Mouse (Mus musculus): ENCODE data around the gene Rit1. TPM values are rescaled to one million over a fixed set of nuclear protein-coding genes. Genes with fewer than 3 reads are reported as not detected.

Rit1 gene
- polyA plus RNA-seq, 1 experiment from 2014 or later, result 41.7 TPM

DNA sequence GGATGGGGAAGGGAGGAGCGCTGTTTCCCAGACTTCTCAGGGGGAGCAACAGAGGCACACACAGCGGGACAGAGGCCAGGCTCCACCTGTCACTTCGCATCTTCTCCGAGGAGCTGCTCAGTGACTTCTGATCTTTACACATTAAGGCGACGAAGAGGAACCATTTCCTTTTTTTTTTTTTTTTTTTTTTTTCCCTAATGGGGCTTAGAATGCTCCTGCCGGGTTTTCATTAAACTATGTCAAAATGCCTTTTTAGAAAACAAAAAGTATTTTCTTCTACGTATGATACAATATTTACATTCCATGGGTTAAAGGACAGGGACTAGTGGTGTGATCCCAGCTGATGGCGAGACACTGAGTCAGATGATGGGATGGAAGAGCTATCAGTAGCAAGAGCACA lies 28.9 kb downstream of the Rit1 start:
- Histone ChIP-seq H3K4me3 (ENCODE audit: low read depth, low read length) (no peak overlapping the region), H3K4me1 (ENCODE audit: control insufficient read depth, insufficient read depth, low read length) (no peaks in the 10 kb centered on the region), H3K27me3 (ENCODE audit: control insufficient read depth, insufficient read depth, low read length) (no peaks in the 10 kb centered on the region), H3K27ac (replicated peaks; ENCODE audit: low read depth, low read length) (no peak overlapping the region), H3K9me3 (replicated peaks; ENCODE audit: control insufficient read depth, low read length) (peaks cover 6% of the 10 kb centered on the region; the same call in 1 of the 2 replicates), H3K4me2 (ENCODE audit: low read depth, low read length) (no peak overlapping the region), H3K9ac (replicated peaks; ENCODE audit: low read length) (no peak overlapping the region), H3K36me3 (replicated peaks; ENCODE audit: control insufficient read depth, insufficient read depth, low read depth, low read length) (peaks cover 25% of the 10 kb centered on the region)
- WGBS, result 95% methylated on average over 9 of the region's 9 CpGs
- DNase-seq (ENCODE audit: low spot score), result no peak
- ATAC-seq (replicated peaks; ENCODE audit: insufficient number of reproducible peaks, low FRiP score, low TSS enrichment, low read depth), result no peak

DNA sequence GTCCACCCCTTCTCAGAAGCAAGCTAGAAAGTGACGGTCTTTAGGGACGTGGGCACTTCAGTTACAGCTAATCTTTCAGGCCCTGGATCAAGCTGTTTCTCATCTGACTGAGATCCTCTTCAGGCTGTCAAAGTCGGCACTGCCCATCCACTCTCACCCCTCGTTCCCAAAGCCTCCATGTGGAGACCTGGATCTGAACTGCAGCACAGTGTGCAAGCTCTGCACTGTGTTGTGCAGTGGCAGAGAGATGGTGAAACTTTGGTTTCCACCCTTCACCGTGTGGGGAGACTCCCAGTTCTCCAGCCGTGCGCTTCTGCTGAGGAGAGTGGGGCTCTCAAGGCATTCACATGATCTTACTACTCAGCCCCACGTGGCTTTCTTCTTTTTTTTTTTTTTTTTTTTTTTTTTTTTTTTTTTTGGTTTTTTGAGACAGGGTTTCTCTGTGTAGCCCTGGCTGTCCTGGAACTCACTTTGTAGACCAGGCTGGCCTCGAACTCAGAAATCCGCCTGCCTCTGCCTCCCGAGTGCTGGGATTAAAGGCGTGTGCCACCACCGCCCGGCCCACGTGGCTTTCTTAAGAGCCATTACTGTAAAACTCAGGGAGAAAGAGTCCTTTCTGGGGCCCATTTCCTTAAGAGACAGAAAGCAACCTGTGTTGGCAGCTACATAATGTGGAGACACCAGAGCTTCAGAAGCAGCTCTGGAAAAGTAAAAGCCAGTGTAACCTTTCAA lies 29.7 kb downstream of the Rit1 start:
- Histone ChIP-seq H3K36me3 (replicated peaks; ENCODE audit: control insufficient read depth, insufficient read depth, low read depth, low read length) (peaks cover 25% of the 10 kb centered on the region), H3K9me3 (replicated peaks; ENCODE audit: control insufficient read depth, low read length) (peaks cover 6% of the 10 kb centered on the region; the same call in 1 of the 2 replicates), H3K4me1 (ENCODE audit: control insufficient read depth, insufficient read depth, low read length) (no peaks in the 10 kb centered on the region), H3K4me2 (ENCODE audit: low read depth, low read length) (no peak overlapping the region), H3K9ac (replicated peaks; ENCODE audit: low read length) (no peak overlapping the region), H3K27me3 (ENCODE audit: control insufficient read depth, insufficient read depth, low read length) (no peaks in the 10 kb centered on the region), H3K27ac (replicated peaks; ENCODE audit: low read depth, low read length) (no peak overlapping the region), H3K4me3 (ENCODE audit: low read depth, low read length) (no peak overlapping the region)
- WGBS, result 95% methylated on average over 15 of the region's 15 CpGs
- DNase-seq (ENCODE audit: low spot score) (no peak), ATAC-seq (replicated peaks; ENCODE audit: insufficient number of reproducible peaks, low FRiP score, low TSS enrichment, low read depth) (no peak)

DNA sequence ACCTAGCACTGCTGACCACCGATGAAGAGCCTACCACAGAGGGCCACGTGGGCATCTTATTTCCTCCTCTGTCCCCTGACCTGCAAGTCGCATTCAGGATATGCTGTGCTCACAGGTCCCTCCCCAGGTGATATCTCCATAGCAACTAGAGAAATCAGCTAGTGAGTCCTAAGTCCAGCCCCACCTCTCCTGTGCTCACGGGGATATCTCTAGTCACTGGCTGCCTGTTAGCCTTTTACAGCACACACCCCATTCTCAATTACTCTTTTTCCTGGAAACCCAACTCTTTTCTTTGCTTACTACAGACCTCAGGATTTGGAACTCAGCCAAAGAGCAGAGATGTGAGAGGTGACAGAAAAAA lies 30.2 kb downstream of the Rit1 start:
- H3K9ac ChIP-seq (replicated peaks; ENCODE audit: low read length), result no peak overlapping the region
- ATAC-seq (replicated peaks; ENCODE audit: insufficient number of reproducible peaks, low FRiP score, low TSS enrichment, low read depth) (no peak), DNase-seq (ENCODE audit: low spot score) (no peak)
- H3K36me3 ChIP-seq (replicated peaks; ENCODE audit: control insufficient read depth, insufficient read depth, low read depth, low read length), result peaks cover 25% of the 10 kb centered on the region
- no peaks in the 10 kb centered on the region for H3K27me3 ChIP-seq (ENCODE audit: control insufficient read depth, insufficient read depth, low read length)
- WGBS, result 95% methylated on average over 4 of the region's 4 CpGs
- H3K4me2 ChIP-seq (ENCODE audit: low read depth, low read length), result no peak overlapping the region
- H3K27ac ChIP-seq (replicated peaks; ENCODE audit: low read depth, low read length), result no peak overlapping the region
- H3K9me3 ChIP-seq (replicated peaks; ENCODE audit: control insufficient read depth, low read length), result peaks cover 6% of the 10 kb centered on the region; the same call in 1 of the 2 replicates
- no peaks in the 10 kb centered on the region for H3K4me1 ChIP-seq (ENCODE audit: control insufficient read depth, insufficient read depth, low read length)
- H3K4me3 ChIP-seq (ENCODE audit: low read depth, low read length), result no peak overlapping the region

DNA sequence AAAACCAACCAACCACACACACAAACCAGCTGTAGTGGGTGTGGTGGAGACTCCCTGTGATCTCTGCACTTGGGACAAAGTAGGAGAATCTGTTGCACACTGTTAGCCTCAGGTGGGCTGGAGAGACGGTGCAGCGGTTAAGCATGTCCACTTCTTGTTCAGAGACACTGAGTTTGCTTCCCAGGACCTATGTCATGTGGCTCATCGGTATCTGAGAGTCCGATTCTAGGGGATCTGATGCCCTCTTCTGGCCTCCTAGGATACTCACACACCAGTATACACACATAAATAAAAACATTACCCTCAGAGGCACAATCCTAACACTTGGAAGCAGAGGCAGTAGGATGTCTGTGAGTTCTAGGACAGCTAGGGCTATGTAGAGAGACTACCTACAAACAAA lies 37.6 kb downstream of the Rit1 start:
- H3K4me3 ChIP-seq (ENCODE audit: low read depth, low read length), result no peak overlapping the region
- H3K27ac ChIP-seq (replicated peaks; ENCODE audit: low read depth, low read length), result no peak overlapping the region
- H3K4me1 ChIP-seq (ENCODE audit: control insufficient read depth, insufficient read depth, low read length), result no peaks in the 10 kb centered on the region
- WGBS, result 77% methylated on average over 4 of the region's 4 CpGs
- H3K27me3 ChIP-seq (ENCODE audit: control insufficient read depth, insufficient read depth, low read length), result no peaks in the 10 kb centered on the region
- H3K36me3 ChIP-seq (replicated peaks; ENCODE audit: control insufficient read depth, insufficient read depth, low read depth, low read length), result no peaks in the 10 kb centered on the region
- DNase-seq (ENCODE audit: low spot score) (no peak), ATAC-seq (replicated peaks; ENCODE audit: insufficient number of reproducible peaks, low FRiP score, low TSS enrichment, low read depth) (no peak)
- no peak overlapping the region for H3K4me2 ChIP-seq (ENCODE audit: low read depth, low read length)
- H3K9ac ChIP-seq (replicated peaks; ENCODE audit: low read length), result no peak overlapping the region
- H3K9me3 ChIP-seq (replicated peaks; ENCODE audit: control insufficient read depth, low read length), result no peaks in the 10 kb centered on the region

DNA sequence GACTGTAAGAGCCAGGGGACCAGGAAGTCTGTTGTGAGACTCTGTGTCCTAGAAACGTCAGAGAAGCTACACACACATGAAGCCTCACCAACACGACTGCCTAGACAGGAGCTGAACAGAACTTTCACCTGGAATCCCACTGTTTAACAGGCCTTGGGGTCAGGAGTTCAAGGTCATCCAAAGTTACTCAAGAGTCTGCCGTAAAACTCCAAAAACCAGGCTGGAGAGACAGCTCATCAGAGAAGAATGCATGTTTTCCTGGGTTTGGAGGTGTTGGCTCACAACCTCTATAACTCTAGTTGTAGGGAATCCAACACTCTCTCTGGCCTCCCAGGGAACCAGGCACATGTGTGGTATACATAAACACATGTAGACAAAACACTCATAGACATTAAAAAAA lies 38.9 kb downstream of the Rit1 start:
- ATAC-seq (replicated peaks; ENCODE audit: insufficient number of reproducible peaks, low FRiP score, low TSS enrichment, low read depth) (no peak), DNase-seq (ENCODE audit: low spot score) (no peak)
- Histone ChIP-seq H3K36me3 (replicated peaks; ENCODE audit: control insufficient read depth, insufficient read depth, low read depth, low read length) (no peaks in the 10 kb centered on the region; the same call in 1 of the 2 replicates), H3K9me3 (replicated peaks; ENCODE audit: control insufficient read depth, low read length) (no peaks in the 10 kb centered on the region), H3K27me3 (ENCODE audit: control insufficient read depth, insufficient read depth, low read length) (no peaks in the 10 kb centered on the region), H3K27ac (replicated peaks; ENCODE audit: low read depth, low read length) (no peak overlapping the region), H3K4me2 (ENCODE audit: low read depth, low read length) (no peak overlapping the region), H3K4me1 (ENCODE audit: control insufficient read depth, insufficient read depth, low read length) (no peaks in the 10 kb centered on the region), H3K4me3 (ENCODE audit: low read depth, low read length) (no peak overlapping the region), H3K9ac (replicated peaks; ENCODE audit: low read length) (no peak overlapping the region)
- WGBS, result 62% methylated on average over 3 of the region's 3 CpGs

DNA sequence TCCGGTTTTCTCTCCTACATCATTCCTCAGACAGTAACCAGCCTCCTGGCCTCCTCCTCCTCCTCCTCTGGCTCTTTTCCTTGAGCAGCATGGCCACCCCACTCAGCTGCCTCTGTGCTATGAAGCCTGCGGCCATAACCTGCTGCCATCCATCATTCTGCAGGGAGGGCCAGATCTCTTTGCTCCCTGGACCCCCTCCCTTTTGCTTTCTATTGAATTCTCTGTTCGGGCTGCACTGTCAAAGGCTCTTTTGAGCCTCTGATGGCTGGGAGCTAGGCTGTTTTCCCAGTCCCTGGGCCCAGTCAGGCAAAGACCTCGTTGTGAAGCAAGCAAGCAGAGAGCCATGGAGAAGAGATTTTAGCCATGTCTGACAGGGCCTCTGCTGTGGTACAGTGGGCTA lies 39.6 kb downstream of the Rit1 start:
- no peaks in the 10 kb centered on the region for H3K27me3 ChIP-seq (ENCODE audit: control insufficient read depth, insufficient read depth, low read length)
- no peak overlapping the region; the same call in 1 of the 2 replicates for H3K9ac ChIP-seq (replicated peaks; ENCODE audit: low read length)
- no peak overlapping the region for H3K4me2 ChIP-seq (ENCODE audit: low read depth, low read length)
- H3K9me3 ChIP-seq (replicated peaks; ENCODE audit: control insufficient read depth, low read length), result no peaks in the 10 kb centered on the region
- no peak overlapping the region for H3K4me3 ChIP-seq (ENCODE audit: low read depth, low read length)
- ATAC-seq (replicated peaks; ENCODE audit: insufficient number of reproducible peaks, low FRiP score, low TSS enrichment, low read depth) (no peak), DNase-seq (ENCODE audit: low spot score) (no peak)
- no peaks in the 10 kb centered on the region for H3K4me1 ChIP-seq (ENCODE audit: control insufficient read depth, insufficient read depth, low read length)
- no peak overlapping the region for H3K27ac ChIP-seq (replicated peaks; ENCODE audit: low read depth, low read length)
- 51% methylated on average over 4 of the region's 4 CpGs for WGBS
- peaks cover under 1% of the 10 kb centered on the region for H3K36me3 ChIP-seq (replicated peaks; ENCODE audit: control insufficient read depth, insufficient read depth, low read depth, low read length)

DNA sequence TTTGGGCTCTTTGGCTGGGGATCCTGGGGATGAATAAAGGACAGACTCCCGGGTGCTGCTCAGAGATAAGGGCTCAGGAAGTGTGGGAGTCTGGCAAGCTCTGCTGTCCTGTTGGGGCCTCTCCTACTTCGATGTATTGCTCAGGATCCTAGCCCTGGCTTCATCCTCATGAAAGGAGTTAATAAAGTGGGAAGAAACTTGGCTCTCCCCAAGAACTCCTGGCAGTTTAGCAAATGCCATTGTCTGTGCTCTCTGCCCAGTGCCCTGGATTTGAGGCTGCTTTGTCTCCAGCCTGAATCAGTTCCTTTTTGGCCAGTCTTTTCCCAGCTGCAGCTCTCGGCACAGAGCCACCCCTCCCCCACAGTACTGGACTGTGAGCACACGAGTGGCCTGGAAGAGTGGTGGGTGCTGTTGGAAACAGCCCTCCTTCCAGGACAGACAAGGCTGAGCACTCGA lies 41.4 kb downstream of the Rit1 start:
- Histone ChIP-seq H3K36me3 (replicated peaks; ENCODE audit: control insufficient read depth, insufficient read depth, low read depth, low read length) (peaks cover 9% of the 10 kb centered on the region), H3K4me3 (ENCODE audit: low read depth, low read length) (no peak overlapping the region), H3K4me2 (ENCODE audit: low read depth, low read length) (no peak overlapping the region), H3K27me3 (ENCODE audit: control insufficient read depth, insufficient read depth, low read length) (no peaks in the 10 kb centered on the region), H3K27ac (replicated peaks; ENCODE audit: low read depth, low read length) (0 out of 2 replicates have a peak overlapping the region, but pooled peaks have one; percentile 28), H3K9me3 (replicated peaks; ENCODE audit: control insufficient read depth, low read length) (no peaks in the 10 kb centered on the region), H3K9ac (replicated peaks; ENCODE audit: low read length) (peak overlapping the region; percentile 23), H3K4me1 (ENCODE audit: control insufficient read depth, insufficient read depth, low read length) (no peaks in the 10 kb centered on the region)
- 18% methylated on average over 5 of the region's 5 CpGs for WGBS
- ATAC-seq (replicated peaks; ENCODE audit: insufficient number of reproducible peaks, low FRiP score, low TSS enrichment, low read depth) (0 out of 2 replicates have a peak, but pooled peaks have one; percentile 45), DNase-seq (ENCODE audit: low spot score) (peak; percentile 53)

DNA sequence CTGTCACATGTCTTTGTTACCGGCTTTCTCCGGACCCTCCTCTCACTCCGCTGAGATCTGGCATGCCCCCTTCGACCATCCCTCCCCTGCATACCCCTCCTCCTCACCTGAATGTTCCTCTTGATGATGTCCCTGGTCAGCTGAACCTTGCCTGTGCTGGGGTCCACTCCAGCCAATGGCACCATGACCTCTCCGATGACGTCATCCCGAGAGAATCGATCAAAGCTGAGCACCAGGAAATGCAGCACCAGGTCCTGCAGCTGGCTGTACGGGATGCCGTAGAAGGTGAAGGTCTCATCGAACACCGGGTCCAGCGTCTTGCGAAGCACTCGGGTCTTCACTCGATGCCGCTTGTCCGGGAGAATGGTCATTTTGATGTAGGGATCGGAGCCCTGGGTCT lies 45.0 kb downstream of the Rit1 start:
- H3K4me2 ChIP-seq (ENCODE audit: low read depth, low read length), result no peak overlapping the region
- H3K4me1 ChIP-seq (ENCODE audit: control insufficient read depth, insufficient read depth, low read length), result no peaks in the 10 kb centered on the region
- H3K36me3 ChIP-seq (replicated peaks; ENCODE audit: control insufficient read depth, insufficient read depth, low read depth, low read length), result peaks cover 9% of the 10 kb centered on the region
- WGBS, result 94% methylated on average over 19 of the region's 19 CpGs
- H3K27me3 ChIP-seq (ENCODE audit: control insufficient read depth, insufficient read depth, low read length), result no peaks in the 10 kb centered on the region
- no peak for DNase-seq (ENCODE audit: low spot score)
- H3K27ac ChIP-seq (replicated peaks; ENCODE audit: low read depth, low read length), result no peak overlapping the region
- H3K9ac ChIP-seq (replicated peaks; ENCODE audit: low read length), result no peak overlapping the region
- H3K9me3 ChIP-seq (replicated peaks; ENCODE audit: control insufficient read depth, low read length), result no peaks in the 10 kb centered on the region
- H3K4me3 ChIP-seq (ENCODE audit: low read depth, low read length), result no peak overlapping the region
- no peak for ATAC-seq (replicated peaks; ENCODE audit: insufficient number of reproducible peaks, low FRiP score, low TSS enrichment, low read depth)

Data from embryonic facial prominence, embryonic 11.5 days (tissue).